Mouse (Mus musculus) embryonic facial prominence, embryonic 14.5 days (tissue): Measurements from ENCODE around the gene Dhx8. TPM values are rescaled to one million over a fixed set of nuclear protein-coding genes. Genes with fewer than 3 reads are reported as not detected.
A peak's percentile ranks its signal among the peaks of the same experiment; 100 is the strongest.

ENCODE experiments used
- ATAC-seq: fragments of 200-750 bp; cut with Nextera tagmentation; 2 replicates; pipeline ENCODE4 v1.8.0; 2017; ENCODE audit warnings: low read depth, moderate number of reproducible peaks, moderate TSS enrichment
- DNase-seq: peaks from one replicate; pipeline ENCODE4 v3.0.0-alpha.2; 2015; ENCODE audit warnings: low spot score
- H3K27ac ChIP-seq: fragments of 300-500 bp; sonication (generic); replicated peaks from 2 replicates; pipeline ENCODE4 v1.5.1; 2014; ENCODE audit warnings: low read depth, mild to moderate bottlenecking, low read length, moderate library complexity
- H3K27me3 ChIP-seq: fragments of 300-500 bp; sonication (generic); replicated peaks from 2 replicates; pipeline ENCODE4 v1.6.1; 2014; ENCODE audit warnings: low read length; ENCODE audit not compliant: control insufficient read depth, insufficient read depth
- H3K36me3 ChIP-seq: fragments of 300-500 bp; sonication (generic); 2 replicates; pipeline ENCODE4 v1.6.1; 2014; ENCODE audit warnings: low read length, mixed read lengths; ENCODE audit not compliant: control insufficient read depth, insufficient read depth
- H3K4me1 ChIP-seq: fragments of 300-500 bp; sonication (generic); 2 replicates; pipeline ENCODE4 v1.6.1; 2014; ENCODE audit warnings: antibody characterized with exemption, low read length; ENCODE audit not compliant: control insufficient read depth, insufficient read depth
- H3K4me2 ChIP-seq: fragments of 300-500 bp; sonication (generic); 2 replicates; pipeline ENCODE4 v1.6.1; 2014; ENCODE audit warnings: low read depth, mild to moderate bottlenecking, low read length, moderate library complexity, mixed read lengths
- H3K4me3 ChIP-seq: fragments of 300-500 bp; sonication (generic); 2 replicates; pipeline ENCODE4 v1.5.1; 2014; ENCODE audit warnings: low read depth, mild to moderate bottlenecking, low read length
- H3K9ac ChIP-seq: fragments of 300-500 bp; sonication (generic); 2 replicates; pipeline ENCODE4 v1.6.1; 2014; ENCODE audit warnings: low read depth, mild to moderate bottlenecking, low read length, moderate library complexity, mixed read lengths
- H3K9me3 ChIP-seq: fragments of 300-500 bp; sonication (generic); 2 replicates; pipeline ENCODE4 v1.6.1; 2016; ENCODE audit warnings: low read length; ENCODE audit not compliant: control insufficient read depth
- WGBS: fragments of 180-500 bp; shearing (Covaris S2); extraction: QIAGEN DNeasy Blood & Tissue Kit; methylation state at CpG from one replicate; pipeline ENCODE4 v1.1.7; 2014; 5-methylcytosine and 5-hydroxymethylcytosine counted together
- polyA plus RNA-seq: library from polyadenylated mRNA; unstranded; fragments of >200 nt; fragmentation: Nextera tagmentation; extraction: Ambion mirVana; gene quantifications from 2 replicates; pipeline ENCODE4 v1.2.1, GENCODE M21; 2014

The Dhx8 gene
- polyA plus RNA-seq, 1 experiment from 2014 or later: 28.1 TPM

DNA sequence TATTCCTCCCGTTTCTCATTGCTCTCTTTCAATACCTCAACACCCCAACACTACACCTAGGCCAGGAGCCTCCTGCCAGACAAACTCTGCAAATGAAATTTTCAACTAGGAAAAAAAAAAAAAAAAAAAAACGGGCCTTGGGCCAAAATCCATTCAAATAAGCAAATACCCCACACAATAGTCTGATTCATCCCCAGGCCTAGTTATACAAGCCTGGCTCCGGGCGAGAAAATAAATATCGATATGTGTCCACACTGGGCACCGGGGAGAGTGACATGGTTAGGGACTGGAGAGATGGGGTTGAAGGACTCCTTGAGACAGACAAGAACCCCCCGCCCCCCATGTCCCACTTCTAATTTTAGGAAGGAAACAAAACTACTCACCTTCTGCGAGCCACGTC lies 50.9 kb downstream of the Dhx8 start:
- Histone ChIP-seq H3K9me3 (no peaks in the 10 kb centered on the region), H3K4me3 (peak overlapping the region; percentile 58), H3K4me2 (peak overlapping the region; percentile 99), H3K9ac (peak overlapping the region; percentile 67), H3K4me1 (peaks cover 6% of the 10 kb centered on the region; the same call in 1 of the 2 replicates), H3K36me3 (no peaks in the 10 kb centered on the region), H3K27me3 (peaks cover 45% of the 10 kb centered on the region), H3K27ac (no peak overlapping the region; the same call in 1 of the 2 replicates)
- DNase-seq: no peak
- no peak for ATAC-seq
- 20% methylated on average over 9 of the region's 9 CpGs for WGBS

DNA sequence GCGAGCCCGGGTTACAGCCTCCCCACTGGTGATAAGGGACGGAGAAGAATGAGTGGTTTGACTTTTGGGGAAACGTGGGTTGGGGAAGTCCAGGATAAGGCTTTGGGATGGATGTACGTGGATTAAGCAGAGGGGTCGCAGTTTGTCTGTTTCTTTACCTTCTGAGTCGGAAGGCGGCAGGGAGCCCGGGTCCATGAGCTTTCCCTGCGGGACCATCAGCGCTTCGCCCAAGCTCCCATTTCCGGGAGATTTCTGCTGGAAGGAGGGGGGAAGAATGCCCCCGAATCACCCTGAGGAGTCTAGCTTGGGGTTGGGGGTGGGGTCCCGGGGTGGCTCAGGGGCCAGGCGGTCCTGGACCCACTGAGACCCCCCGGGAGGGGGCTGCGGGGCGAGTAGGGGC lies 51.4 kb downstream of the Dhx8 start:
- Histone ChIP-seq H3K27me3 (peaks cover 45% of the 10 kb centered on the region), H3K4me1 (peaks cover 6% of the 10 kb centered on the region; the same call in 1 of the 2 replicates), H3K9ac (peak overlapping the region; percentile 67), H3K4me2 (peak overlapping the region; percentile 99), H3K9me3 (no peaks in the 10 kb centered on the region), H3K27ac (peak overlapping the region; percentile 77), H3K36me3 (no peaks in the 10 kb centered on the region), H3K4me3 (peak overlapping the region; percentile 58)
- ATAC-seq: no peak
- DNase-seq: no peak
- 2% methylated on average over 14 of the region's 19 CpGs for WGBS

DNA sequence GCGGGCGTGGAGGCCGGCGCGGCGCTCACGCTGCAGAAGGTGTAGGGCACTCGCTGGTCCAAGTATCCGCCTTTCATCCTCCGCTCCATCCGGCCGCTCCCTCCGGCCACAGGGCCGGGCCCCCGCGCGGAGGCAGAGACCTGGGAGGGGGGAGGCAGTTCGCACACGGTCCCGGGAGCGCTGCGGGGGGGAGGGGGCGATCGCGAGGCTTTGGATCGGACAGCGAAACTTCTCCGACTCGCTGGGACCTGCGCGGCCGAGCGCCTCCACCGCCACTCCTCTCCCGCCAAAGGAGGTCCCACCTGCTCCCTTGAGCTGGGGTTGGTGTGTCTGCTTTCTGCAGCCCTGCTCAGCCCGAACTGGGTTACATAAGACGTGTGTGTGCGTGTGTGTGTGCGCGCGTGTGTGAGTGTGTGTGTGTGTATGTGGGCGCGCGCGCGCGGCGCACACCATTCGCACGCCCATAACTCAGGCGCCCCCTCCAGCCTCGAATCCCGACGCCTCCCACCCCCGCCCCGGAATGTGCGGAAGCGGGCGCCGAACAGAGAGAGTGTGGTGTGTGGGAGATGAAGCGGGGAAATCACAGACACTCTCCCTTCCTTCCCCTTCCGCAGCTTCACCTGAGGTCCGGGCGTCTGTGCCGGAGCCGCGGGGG lies 51.9 kb downstream of the Dhx8 start:
- Histone ChIP-seq H3K4me1 (peaks cover 6% of the 10 kb centered on the region; the same call in 1 of the 2 replicates), H3K4me2 (peak overlapping the region; percentile 99), H3K9me3 (no peaks in the 10 kb centered on the region), H3K36me3 (no peaks in the 10 kb centered on the region), H3K4me3 (peak overlapping the region; percentile 58), H3K27ac (peak overlapping the region; percentile 77), H3K27me3 (peaks cover 45% of the 10 kb centered on the region), H3K9ac (peak overlapping the region; percentile 67)
- WGBS: 0% methylated on average over 13 of the region's 67 CpGs
- DNase-seq: peak; percentile 53
- peak; percentile 48 for ATAC-seq

DNA sequence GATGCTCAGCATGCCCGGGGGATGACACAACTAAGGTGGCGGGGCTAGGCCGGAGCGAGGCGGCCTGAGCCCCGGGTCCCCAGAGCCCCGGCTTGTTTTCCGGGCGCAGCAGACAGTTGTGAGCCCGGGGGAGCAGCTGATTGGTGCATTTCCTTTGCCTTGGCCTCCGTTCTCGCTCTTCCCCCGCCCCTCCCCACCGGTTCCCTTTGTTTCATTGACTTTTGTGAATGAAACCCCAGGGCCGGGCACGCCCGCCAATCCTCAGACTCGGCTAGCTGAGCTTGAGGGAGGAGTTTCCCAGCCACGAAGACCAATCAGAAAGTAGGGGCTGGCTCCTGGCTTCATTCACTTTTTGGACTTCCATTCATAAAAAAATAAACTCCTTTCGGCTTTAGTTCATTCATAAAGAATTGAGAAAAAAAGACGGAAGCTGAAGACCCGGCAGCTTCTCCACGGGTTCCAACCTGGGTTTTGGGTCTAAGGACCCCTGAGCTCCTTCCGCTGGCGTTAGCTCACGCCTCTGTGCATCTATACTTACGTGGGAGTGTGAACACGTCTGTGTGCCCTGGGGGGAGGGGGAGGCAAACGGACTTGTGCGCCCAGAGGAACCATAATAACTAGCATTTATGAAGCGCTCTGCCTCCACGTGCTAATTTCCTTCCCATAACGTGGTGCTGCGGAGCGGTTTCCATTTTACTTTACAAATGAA lies 52.6 kb downstream of the Dhx8 start, which contains the start of gene Etv4:
Gene Etv4, minus strand, starts transcription at position 229 of the 709 bp plus-strand sequence.
- Histone ChIP-seq H3K27me3 (peaks cover 45% of the 10 kb centered on the region), H3K4me2 (peak within 1 kb of the TSS; percentile 99)

DNA sequence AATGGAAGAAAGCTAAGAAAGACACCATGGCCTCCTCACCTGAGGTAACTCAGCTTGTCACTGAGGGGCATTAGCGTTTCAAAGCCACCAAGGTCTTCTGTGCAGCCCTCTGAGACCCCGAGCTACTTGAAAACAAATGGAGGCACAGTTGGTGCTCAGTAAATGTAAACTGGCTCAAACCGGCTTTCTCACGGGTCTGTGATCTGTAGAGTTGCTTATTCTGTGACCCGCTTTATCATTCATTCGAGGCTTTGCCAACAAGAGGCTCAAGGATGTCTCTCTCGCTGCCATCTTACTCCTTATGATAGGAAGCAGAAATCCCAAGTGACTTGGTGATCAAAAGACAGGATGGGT lies 53.1 kb downstream of the Dhx8 start:
- ATAC-seq (no peak), DNase-seq (no peak)
- Histone ChIP-seq H3K4me3 (peak overlapping the region; percentile 58), H3K36me3 (no peaks in the 10 kb centered on the region), H3K27me3 (peaks cover 45% of the 10 kb centered on the region), H3K4me2 (peak overlapping the region; percentile 99), H3K9ac (no peak overlapping the region), H3K9me3 (no peaks in the 10 kb centered on the region), H3K27ac (no peak overlapping the region), H3K4me1 (peaks cover 11% of the 10 kb centered on the region; the same call in 1 of the 2 replicates)
- 8% methylated on average over 7 of the region's 7 CpGs for WGBS

More for the DNA sequence above, 52.6 kb downstream of the Dhx8 start, which contains the start of gene Etv4:
- Histone ChIP-seq H3K36me3 (no peaks in the 10 kb centered on the region), H3K9me3 (no peaks in the 10 kb centered on the region), H3K4me1 (peaks cover 6% of the 10 kb centered on the region; the same call in 1 of the 2 replicates), H3K9ac (peak within 1 kb of the TSS; percentile 67), H3K4me3 (peak within 1 kb of the TSS; percentile 58), H3K27ac (peak within 1 kb of the TSS; percentile 77)
- 1% methylated on average over 25 of the region's 35 CpGs for WGBS
- ATAC-seq (peak; percentile 93), DNase-seq (peak; percentile 98)

DNA sequence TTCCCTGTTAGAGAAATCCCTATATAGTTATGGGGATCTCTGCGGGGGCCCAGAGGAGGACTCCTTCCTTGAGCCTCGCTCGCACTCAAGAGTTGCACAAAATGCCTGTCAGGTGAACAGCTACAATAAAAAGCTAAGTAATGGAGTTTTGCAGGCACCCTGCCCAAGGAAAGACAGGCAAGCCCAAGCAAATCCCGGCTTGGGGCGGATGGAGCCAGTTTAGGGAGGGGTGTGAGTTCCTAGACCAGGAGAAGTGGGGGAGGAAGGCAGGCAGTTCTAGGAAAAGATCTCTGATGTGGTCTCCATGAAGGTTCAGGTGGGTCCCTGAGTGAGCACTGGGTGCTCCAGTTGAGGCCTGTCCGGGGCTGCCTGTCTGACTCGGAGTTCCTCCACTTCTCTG lies 53.9 kb downstream of the Dhx8 start:
- 59% methylated on average over 7 of the region's 7 CpGs for WGBS
- no peak overlapping the region for H3K9ac ChIP-seq
- H3K27ac ChIP-seq: no peak overlapping the region
- H3K36me3 ChIP-seq: no peaks in the 10 kb centered on the region
- no peaks in the 10 kb centered on the region for H3K9me3 ChIP-seq
- no peak overlapping the region for H3K4me3 ChIP-seq
- ATAC-seq (no peak), DNase-seq (peak; percentile 48)
- H3K4me2 ChIP-seq: no peak overlapping the region
- H3K4me1 ChIP-seq: peaks cover 11% of the 10 kb centered on the region; the same call in 1 of the 2 replicates
- peaks cover 45% of the 10 kb centered on the region for H3K27me3 ChIP-seq

DNA sequence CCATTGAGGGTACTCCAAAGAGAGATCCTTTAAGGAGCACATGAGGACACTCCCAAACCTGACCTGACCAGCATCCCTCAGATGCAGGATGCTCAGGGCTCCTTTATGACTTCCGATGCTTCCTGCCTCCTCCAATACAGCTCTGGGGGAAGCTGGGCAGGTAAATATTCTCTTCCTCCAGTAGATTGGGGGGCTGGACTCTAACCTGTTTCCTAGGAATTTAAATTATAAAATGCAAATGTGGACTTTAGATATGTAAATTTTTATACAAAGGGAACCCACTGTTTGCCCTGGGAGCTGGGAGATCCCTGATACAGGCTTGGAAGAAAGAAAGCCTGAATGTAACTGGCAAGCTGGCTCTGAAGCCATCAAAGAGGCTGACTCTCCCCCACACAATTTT lies 54.7 kb downstream of the Dhx8 start:
- 92% methylated on average over 1 of the region's 1 CpGs for WGBS
- Histone ChIP-seq H3K4me3 (no peak overlapping the region), H3K9me3 (no peaks in the 10 kb centered on the region), H3K4me1 (peaks cover 11% of the 10 kb centered on the region; the same call in 1 of the 2 replicates), H3K9ac (no peak overlapping the region), H3K4me2 (no peak overlapping the region), H3K27me3 (peaks cover 45% of the 10 kb centered on the region), H3K27ac (no peak overlapping the region), H3K36me3 (no peaks in the 10 kb centered on the region)
- no peak for DNase-seq
- ATAC-seq: no peak

DNA sequence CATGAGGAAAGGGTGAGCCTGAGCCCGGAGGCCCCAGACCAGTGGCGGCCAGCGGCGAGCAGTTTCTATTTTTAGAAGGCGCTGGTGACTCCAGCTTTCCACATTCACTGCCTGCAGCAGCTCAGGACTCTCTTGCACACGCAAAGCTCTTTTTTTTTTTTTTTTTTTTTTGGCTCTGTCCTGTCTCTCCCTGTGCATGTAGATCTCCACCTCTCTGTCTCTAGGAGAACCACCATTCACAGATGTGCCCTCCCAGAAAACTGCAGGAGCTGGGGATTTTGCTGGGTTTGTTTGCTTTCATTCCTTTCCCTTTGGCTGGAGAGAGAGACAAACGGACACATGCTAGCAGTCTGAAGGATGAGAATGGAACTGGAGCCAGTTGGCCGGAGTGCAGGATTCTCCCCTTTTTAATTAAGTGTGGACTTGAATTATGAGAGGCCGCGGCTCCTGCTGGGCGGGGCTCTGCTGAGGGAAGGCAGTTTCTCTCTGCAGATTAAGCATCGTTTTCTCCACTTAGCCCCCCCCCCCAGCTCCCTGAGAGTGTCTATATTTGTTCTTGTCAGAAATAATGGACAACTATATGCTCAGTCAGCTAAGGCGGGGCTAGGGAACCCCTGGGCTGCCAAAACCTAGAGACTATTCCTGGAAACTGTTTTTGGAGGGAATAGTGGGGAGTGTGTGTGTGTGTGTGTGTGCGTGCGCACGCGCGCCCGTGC lies 58.2 kb downstream of the Dhx8 start:
- WGBS: 32% methylated on average over 19 of the region's 19 CpGs
- Histone ChIP-seq H3K27ac (peak overlapping the region; percentile 6; the same call in 1 of the 2 replicates), H3K4me3 (no peak overlapping the region), H3K4me1 (peaks cover 5% of the 10 kb centered on the region; the same call in 1 of the 2 replicates), H3K4me2 (peak overlapping the region; percentile 35), H3K36me3 (no peaks in the 10 kb centered on the region), H3K9me3 (no peaks in the 10 kb centered on the region), H3K27me3 (peaks cover 15% of the 10 kb centered on the region), H3K9ac (no peak overlapping the region)
- DNase-seq: peak; percentile 54
- peak; percentile 23; the same call in 1 of the 2 replicates for ATAC-seq
